Mouse (Mus musculus): ENCODE measurements around the gene Tssk4. TPM values are rescaled to one million over a fixed set of nuclear protein-coding genes. Genes with fewer than 3 reads are reported as not detected.

Gene Tssk4
- polyA plus RNA-seq, 1 experiment: 0.79 TPM

DNA sequence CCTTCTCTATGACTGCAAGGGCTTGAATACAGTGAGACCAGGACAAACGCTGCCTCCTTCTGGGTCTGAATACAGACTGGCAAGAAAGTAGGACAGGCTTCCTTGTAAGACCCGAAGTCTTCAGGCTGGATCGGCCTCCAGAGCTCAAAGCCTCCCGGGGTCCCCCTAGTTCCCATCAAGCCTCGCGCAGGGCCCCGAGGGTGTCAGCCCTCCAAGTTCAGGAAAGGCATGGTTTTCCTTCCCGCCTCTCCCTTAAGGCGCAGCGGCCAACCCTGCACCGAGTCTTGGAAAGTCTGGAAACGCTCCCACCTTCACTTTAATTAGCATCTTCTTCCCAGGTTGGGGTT, 21.5 kb downstream of the Tssk4 start:
- H3K27ac ChIP-seq (ENCODE audit: insufficient read depth, low read length): 0 out of 2 replicates have a peak overlapping the region, but pooled peaks have one; percentile 72
- 0 out of 2 replicates have a peak, but pooled peaks cover 4% of the 10 kb centered on the region for H3K4me1 ChIP-seq (ENCODE audit: control insufficient read depth, insufficient read depth, low read length)
- peak overlapping the region; percentile 69 for H3K4me3 ChIP-seq (ENCODE audit: insufficient read depth, low read length)
- no peak for TF ChIP-seq POLR2A (IDR thresholded peaks at IDR 0.05; ENCODE audit: extremely low read depth, insufficient read depth, low read length)

DNA sequence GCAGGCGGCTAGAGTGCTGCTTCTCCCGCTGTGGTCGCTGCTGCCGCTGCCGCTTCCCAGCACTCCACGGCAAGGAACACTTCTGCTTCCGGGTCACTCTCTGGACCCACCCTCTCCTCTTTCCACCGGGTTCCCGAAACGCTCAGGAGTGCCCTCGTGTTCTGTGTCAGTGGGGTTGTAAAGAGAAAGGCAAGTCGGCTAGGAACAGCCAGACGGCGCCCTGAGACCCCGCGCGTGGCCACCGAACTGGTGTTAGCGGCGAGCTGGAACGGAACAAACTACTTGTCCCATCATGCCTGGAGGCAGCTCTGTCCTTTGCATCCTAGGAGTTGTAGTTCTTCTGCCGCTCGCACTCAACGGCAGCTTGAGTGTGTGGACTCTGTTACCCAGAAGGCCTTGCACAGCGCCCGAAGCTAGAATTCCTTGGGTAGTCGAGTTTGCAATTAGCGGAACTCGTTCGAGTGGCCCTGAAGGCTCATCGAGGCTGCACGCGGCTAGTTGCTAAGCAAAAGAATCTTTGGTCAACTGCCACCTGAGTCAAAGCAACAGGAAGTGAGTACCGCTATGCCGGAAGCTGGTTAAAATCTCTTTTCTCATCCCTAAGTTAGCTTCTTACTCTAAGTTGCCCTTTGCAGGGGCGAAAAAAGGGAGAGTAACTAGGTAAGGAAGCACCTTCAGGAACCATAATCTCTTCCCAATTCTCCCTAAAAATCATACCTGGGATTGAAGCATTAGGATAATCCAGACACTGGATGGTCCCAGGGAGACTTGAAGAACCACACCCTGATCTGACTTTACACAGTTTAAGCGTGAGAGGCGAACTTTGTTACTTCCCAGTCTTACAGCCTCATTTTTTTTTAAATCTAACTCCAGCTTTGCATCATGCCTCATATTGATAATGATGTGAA, 22.1 kb downstream of the Tssk4 start, which contains the start of the genes Gmpr2 and Nedd8:
TSS of gene Gmpr2 (plus strand) at position 109 of the 908 bp plus-strand sequence.
TSS of gene Nedd8 (minus strand) at position 292 of the 908 bp plus-strand sequence.
- TF ChIP-seq POLR2A (IDR thresholded peaks at IDR 0.05; ENCODE audit: extremely low read depth, insufficient read depth, low read length) (peak; percentile 70), CTCF (IDR thresholded peaks at IDR 0.05; ENCODE audit: extremely low read depth, insufficient read depth, low read length) (no peak)
- Histone ChIP-seq H3K27ac (ENCODE audit: insufficient read depth, low read length) (peak within 1 kb of the TSS; percentile 72; the same call in 1 of the 2 replicates), H3K4me3 (ENCODE audit: insufficient read depth, low read length) (peak within 1 kb of the TSS; percentile 69), H3K4me1 (ENCODE audit: control insufficient read depth, insufficient read depth, low read length) (0 out of 2 replicates have a peak, but pooled peaks cover 4% of the 10 kb centered on the region)

DNA sequence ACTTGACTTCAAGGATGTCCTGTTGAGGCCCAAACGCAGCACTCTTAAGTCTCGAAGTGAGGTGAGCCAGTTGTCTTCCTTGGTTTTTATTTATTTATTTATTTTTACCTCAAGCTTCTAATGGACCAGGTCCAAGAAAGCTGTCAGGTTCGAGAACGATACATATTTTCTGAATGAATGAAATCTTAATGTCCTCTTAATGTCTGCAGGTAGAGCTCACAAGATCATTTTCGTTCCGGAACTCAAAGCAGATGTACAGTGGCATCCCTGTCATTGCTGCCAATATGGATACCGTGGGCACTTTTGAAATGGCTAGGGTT, 22.7 kb downstream of the Tssk4 start:
- Histone ChIP-seq H3K4me3 (ENCODE audit: insufficient read depth, low read length) (peak overlapping the region; percentile 69; the same call in 1 of the 2 replicates), H3K4me1 (ENCODE audit: control insufficient read depth, insufficient read depth, low read length) (0 out of 2 replicates have a peak, but pooled peaks cover 4% of the 10 kb centered on the region), H3K27ac (ENCODE audit: insufficient read depth, low read length) (no peak overlapping the region)
- TF ChIP-seq CTCF (IDR thresholded peaks at IDR 0.05; ENCODE audit: extremely low read depth, insufficient read depth, low read length): no peak
- TF ChIP-seq POLR2A (IDR thresholded peaks at IDR 0.05; ENCODE audit: extremely low read depth, insufficient read depth, low read length): no peak

DNA sequence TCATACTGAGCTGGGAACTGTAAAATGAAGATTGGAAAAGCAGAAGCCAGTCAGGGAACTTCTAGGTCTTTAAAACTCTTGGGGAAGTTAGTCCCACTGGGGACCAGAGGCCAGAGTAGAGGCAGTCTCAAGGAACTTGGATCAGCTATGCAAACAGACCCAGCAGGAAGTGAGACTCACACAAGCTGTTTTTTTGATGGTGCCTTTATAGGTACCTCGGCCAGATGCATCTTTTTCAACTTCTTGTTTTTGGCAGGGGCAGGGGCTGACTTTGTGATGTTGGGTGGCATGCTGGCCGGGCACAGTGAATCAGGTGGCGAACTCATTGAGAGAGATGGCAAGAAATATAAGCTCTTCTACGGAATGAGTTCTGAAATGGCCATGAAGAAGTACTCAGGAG, 27.6 kb downstream of the Tssk4 start:
- TF ChIP-seq POLR2A (IDR thresholded peaks at IDR 0.05; ENCODE audit: extremely low read depth, insufficient read depth, low read length): no peak
- no peak for TF ChIP-seq CTCF (IDR thresholded peaks at IDR 0.05; ENCODE audit: extremely low read depth, insufficient read depth, low read length)
- Histone ChIP-seq H3K27ac (ENCODE audit: insufficient read depth, low read length) (no peak overlapping the region), H3K4me1 (ENCODE audit: control insufficient read depth, insufficient read depth, low read length) (0 out of 2 replicates have a peak, but pooled peaks cover 2% of the 10 kb centered on the region), H3K4me3 (ENCODE audit: insufficient read depth, low read length) (no peak overlapping the region)

DNA sequence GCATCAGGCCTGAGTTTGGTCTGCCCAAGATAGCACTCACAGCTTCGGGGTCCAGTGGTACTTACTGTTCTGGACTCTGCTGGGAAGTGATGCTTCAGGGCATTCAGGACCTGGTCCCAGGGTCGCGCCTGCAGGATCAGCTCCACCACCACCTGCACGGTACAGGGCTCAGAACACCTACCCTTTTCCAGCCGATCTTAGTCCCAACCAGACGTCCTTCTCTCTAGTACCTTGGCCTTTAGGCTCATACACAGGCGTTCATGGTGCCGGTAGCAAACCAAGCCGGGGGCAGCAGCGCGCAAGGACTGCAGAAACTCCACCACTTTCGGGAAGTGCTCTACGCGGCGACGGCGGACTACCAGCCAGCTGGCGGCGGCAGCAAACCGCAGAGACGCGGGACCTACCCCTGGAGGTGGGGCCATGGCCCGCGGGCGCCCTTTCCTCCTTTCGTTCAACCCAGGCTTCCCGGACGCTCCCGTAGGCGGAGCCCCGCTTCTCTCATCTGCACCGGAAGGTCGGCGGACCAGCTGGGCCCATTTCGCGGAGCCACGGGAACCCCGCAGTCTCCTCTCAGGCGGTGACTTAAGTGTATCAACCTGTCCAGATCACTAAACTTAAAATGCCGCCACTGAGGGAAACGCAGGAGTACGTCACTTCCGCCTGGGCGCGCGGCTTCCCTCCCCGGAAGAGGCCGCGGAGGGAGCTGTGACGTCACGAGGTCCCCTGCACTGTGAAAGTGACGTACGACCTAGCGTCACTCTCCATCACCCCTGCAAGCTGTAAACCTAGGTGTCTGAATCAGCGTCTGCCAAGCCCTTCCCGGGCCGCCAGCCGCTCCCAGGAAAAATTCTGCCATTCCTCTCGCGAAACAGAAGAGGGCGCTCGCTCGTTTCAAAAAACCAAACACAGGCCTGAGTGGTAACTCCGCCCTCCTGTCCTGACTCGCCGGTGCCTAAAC, 31.5 kb downstream of the Tssk4 start, which contains the start of gene Tinf2:
TSS of gene Tinf2 (minus strand) at position 661 of the 958 bp plus-strand sequence.
- peak within 1 kb of the TSS; percentile 48 for H3K4me3 ChIP-seq (ENCODE audit: insufficient read depth, low read length)
- H3K4me1 ChIP-seq (ENCODE audit: control insufficient read depth, insufficient read depth, low read length): no peaks in the 10 kb centered on the region
- TF ChIP-seq CTCF (IDR thresholded peaks at IDR 0.05; ENCODE audit: extremely low read depth, insufficient read depth, low read length) (peak; percentile 74), POLR2A (IDR thresholded peaks at IDR 0.05; ENCODE audit: extremely low read depth, insufficient read depth, low read length) (no peak)
- no peak within 1 kb of the TSS for H3K27ac ChIP-seq (ENCODE audit: insufficient read depth, low read length)

DNA sequence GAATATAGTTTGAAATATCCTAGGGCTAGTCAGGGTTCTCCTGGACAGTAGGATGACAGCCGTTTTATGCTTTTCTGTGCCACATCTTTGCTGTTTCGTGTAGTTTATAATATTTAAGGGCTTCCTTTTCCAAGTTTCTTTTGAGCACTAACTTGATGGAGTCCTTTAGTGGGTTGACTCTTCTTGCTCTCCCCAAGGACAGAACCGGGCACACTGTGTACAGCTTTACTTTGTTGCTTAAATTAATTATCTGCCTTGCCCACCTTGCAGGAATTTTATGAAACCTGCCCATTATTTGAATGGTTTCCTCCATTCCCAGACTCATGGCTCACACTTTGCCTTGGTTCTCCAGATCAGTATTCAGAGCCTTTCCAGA, 32.1 kb downstream of the Tssk4 start:
- Histone ChIP-seq H3K27ac (ENCODE audit: insufficient read depth, low read length) (no peak overlapping the region), H3K4me1 (ENCODE audit: control insufficient read depth, insufficient read depth, low read length) (no peaks in the 10 kb centered on the region), H3K4me3 (ENCODE audit: insufficient read depth, low read length) (peak overlapping the region; percentile 48)
- no peak for TF ChIP-seq POLR2A (IDR thresholded peaks at IDR 0.05; ENCODE audit: extremely low read depth, insufficient read depth, low read length)
- no peak for TF ChIP-seq CTCF (IDR thresholded peaks at IDR 0.05; ENCODE audit: extremely low read depth, insufficient read depth, low read length)

DNA sequence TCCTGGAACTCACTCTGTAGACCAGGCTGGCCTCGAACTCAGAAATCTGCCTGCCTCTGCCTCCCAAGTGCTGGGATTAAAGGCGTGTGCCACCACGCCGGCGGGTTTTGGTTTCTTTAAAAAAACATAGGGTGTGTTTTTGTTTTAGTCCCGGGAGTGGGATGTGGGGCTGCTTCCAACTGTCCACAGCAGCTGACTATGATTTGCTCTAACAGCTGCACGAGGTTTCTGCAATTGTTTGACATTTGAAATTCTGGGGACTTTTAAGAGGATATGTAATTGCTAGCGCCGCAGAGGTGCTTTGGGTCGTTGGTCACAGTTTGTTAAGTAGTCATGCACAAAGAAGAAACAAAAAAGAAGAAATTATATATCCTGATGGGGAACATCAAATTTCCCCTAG, 39.4 kb downstream of the Tssk4 start:
- Histone ChIP-seq H3K27ac (ENCODE audit: insufficient read depth, low read length) (no peak overlapping the region), H3K4me1 (ENCODE audit: control insufficient read depth, insufficient read depth, low read length) (no peaks in the 10 kb centered on the region; the same call in 1 of the 2 replicates), H3K4me3 (ENCODE audit: insufficient read depth, low read length) (no peak overlapping the region)
- TF ChIP-seq POLR2A (IDR thresholded peaks at IDR 0.05; ENCODE audit: extremely low read depth, insufficient read depth, low read length): no peak
- no peak for TF ChIP-seq CTCF (IDR thresholded peaks at IDR 0.05; ENCODE audit: extremely low read depth, insufficient read depth, low read length)

DNA sequence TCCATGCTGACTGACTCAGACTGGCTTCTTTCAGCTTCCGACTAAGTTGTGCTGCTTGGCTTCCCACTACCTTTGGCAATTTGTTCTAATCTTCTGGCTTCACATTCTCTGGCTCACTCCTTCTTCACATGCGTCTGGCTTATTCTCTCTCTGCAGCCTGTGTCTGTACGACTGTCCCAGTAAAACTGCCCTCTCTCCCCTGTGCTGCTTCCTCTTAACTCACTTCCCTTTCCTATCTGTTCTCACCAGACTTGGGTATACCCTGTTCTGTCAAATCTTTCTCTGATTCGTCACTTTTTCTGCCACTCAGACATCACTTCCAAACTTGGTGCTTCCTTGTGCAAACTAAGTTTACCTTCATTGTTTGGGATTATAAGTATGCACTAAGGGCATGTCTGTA, 47.2 kb downstream of the Tssk4 start:
- no peak for TF ChIP-seq POLR2A (IDR thresholded peaks at IDR 0.05; ENCODE audit: extremely low read depth, insufficient read depth, low read length)
- no peak for TF ChIP-seq CTCF (IDR thresholded peaks at IDR 0.05; ENCODE audit: extremely low read depth, insufficient read depth, low read length)
- no peaks in the 10 kb centered on the region; the same call in 1 of the 2 replicates for H3K4me1 ChIP-seq (ENCODE audit: control insufficient read depth, insufficient read depth, low read length)
- H3K27ac ChIP-seq (ENCODE audit: insufficient read depth, low read length): no peak overlapping the region
- H3K4me3 ChIP-seq (ENCODE audit: insufficient read depth, low read length): no peak overlapping the region

DNA sequence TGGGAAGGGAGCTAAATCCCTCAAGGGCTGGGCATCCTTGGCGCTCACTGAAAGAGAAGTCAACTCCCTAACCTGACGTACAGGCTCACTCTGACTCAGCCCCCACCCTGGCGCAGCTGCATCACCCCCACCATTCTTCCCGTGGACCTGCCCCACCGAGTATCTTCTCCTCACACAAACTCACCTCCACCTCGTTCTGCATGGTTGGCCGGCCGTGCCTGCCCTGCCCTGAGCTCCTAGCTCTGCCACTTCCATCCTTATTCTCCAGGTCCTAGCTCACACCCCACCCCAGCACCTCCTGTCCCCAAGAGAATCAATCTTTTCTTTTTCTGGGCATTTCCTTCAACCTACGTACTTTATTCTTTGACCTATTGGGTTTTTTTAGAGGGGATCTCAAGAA, 51.1 kb downstream of the Tssk4 start:
- H3K4me1 ChIP-seq (ENCODE audit: control insufficient read depth, insufficient read depth, low read length): no peaks in the 10 kb centered on the region
- TF ChIP-seq POLR2A (IDR thresholded peaks at IDR 0.05; ENCODE audit: extremely low read depth, insufficient read depth, low read length) (no peak), CTCF (IDR thresholded peaks at IDR 0.05; ENCODE audit: extremely low read depth, insufficient read depth, low read length) (no peak)
- no peak overlapping the region for H3K4me3 ChIP-seq (ENCODE audit: insufficient read depth, low read length)
- H3K27ac ChIP-seq (ENCODE audit: insufficient read depth, low read length): no peak overlapping the region

Other genes with a start within 250 kb of the Tssk4 start
- gene Dhrs4, start 171.4 kb upstream of the Tssk4 start, polyA plus RNA-seq (2012; rRNA removed): 14.3 and 16.0 TPM in 2 replicates
- gene Carmil3, start 159.5 kb upstream of the Tssk4 start, polyA plus RNA-seq (2012; rRNA removed): 56.0 and 63.7 TPM in 2 replicates
- 195 and 268 TPM in 2 replicates for gene Cpne6, start 139.7 kb upstream of the Tssk4 start, polyA plus RNA-seq (2012; rRNA removed)
- 0.21 and 0.66 TPM in 2 replicates for gene Nrl, start 125.2 kb upstream of the Tssk4 start, polyA plus RNA-seq (2012; rRNA removed)
- gene Pck2, start 109.9 kb upstream of the Tssk4 start, polyA plus RNA-seq (2012; rRNA removed): 27.2 and 35.7 TPM in 2 replicates
- gene Dcaf11, start 90.2 kb upstream of the Tssk4 start, polyA plus RNA-seq (2012; rRNA removed): 94.6 and 110 TPM in 2 replicates
- 0.86 and 1.7 TPM in 2 replicates for gene A730061H03Rik, start 89.8 kb upstream of the Tssk4 start, polyA plus RNA-seq (2012; rRNA removed)
- not detected in 2 replicates for gene Fitm1, start 74.6 kb upstream of the Tssk4 start, polyA plus RNA-seq (2012; rRNA removed)
- gene Psme1, start 72.1 kb upstream of the Tssk4 start, polyA plus RNA-seq (2012; rRNA removed): 50.2 and 61.4 TPM in 2 replicates
- 51.9 and 55.3 TPM in 2 replicates for gene Emc9, start 64.9 kb upstream of the Tssk4 start, polyA plus RNA-seq (2012; rRNA removed)
- 37.3 and 44.5 TPM in 2 replicates for gene Psme2, start 59.1 kb upstream of the Tssk4 start, polyA plus RNA-seq (2012; rRNA removed)
- gene Rnf31, start 58.5 kb upstream of the Tssk4 start, polyA plus RNA-seq (2012; rRNA removed): 22.5 and 24.7 TPM in 2 replicates
- 18.2 and 21.2 TPM in 2 replicates for gene Irf9, start 46.6 kb upstream of the Tssk4 start, polyA plus RNA-seq (2012; rRNA removed)
- 5.0 and 5.8 TPM in 2 replicates for gene Rec8, start 32.1 kb upstream of the Tssk4 start, polyA plus RNA-seq (2012; rRNA removed)
- 152 and 165 TPM in 2 replicates for gene Ipo4, start 14.2 kb upstream of the Tssk4 start, polyA plus RNA-seq (2012; rRNA removed)
- 6.5 and 6.6 TPM in 2 replicates for gene Gm49378, start 12.3 kb upstream of the Tssk4 start, polyA plus RNA-seq (2012; rRNA removed)
- gene Tm9sf1, start 6.4 kb upstream of the Tssk4 start, polyA plus RNA-seq (2012; rRNA removed): 30.8 and 33.7 TPM in 2 replicates
- 46.8 and 47.9 TPM in 2 replicates for gene Mdp1, start 10.3 kb downstream of the Tssk4 start, polyA plus RNA-seq (2012; rRNA removed)
- gene Gmpr2, start 21.8 kb downstream of the Tssk4 start, polyA plus RNA-seq (2012; rRNA removed): 31.4 and 35.1 TPM in 2 replicates
- gene Nedd8, start 21.9 kb downstream of the Tssk4 start, polyA plus RNA-seq (2012; rRNA removed): 346 and 353 TPM in 2 replicates
- gene Tinf2, start 31.6 kb downstream of the Tssk4 start, polyA plus RNA-seq (2012; rRNA removed): 16.1 and 18.7 TPM in 2 replicates
- gene Tgm1, start 63.7 kb downstream of the Tssk4 start, polyA plus RNA-seq (2012; rRNA removed): 0.04 and 0.08 TPM in 2 replicates
- 64.7 and 67.9 TPM in 2 replicates for gene Rabggta, start 72.1 kb downstream of the Tssk4 start, polyA plus RNA-seq (2012; rRNA removed)
- 117 TPM in 2 replicates for gene Dhrs1, start 95.5 kb downstream of the Tssk4 start, polyA plus RNA-seq (2012; rRNA removed)
- 9.1 and 9.2 TPM in 2 replicates for gene Nop9, start 95.5 kb downstream of the Tssk4 start, polyA plus RNA-seq (2012; rRNA removed)
- 16.9 and 18.2 TPM in 2 replicates for gene Cideb, start 108.3 kb downstream of the Tssk4 start, polyA plus RNA-seq (2012; rRNA removed)
- 0.15 and 0.17 TPM in 2 replicates for gene Ltb4r2, start 111.2 kb downstream of the Tssk4 start, polyA plus RNA-seq (2012; rRNA removed)
- gene Ltb4r1, start 115.8 kb downstream of the Tssk4 start, polyA plus RNA-seq (2012; rRNA removed): 0.25 and 0.45 TPM in 2 replicates
- 3.4 and 4.4 TPM in 2 replicates for gene Adcy4, start 133.9 kb downstream of the Tssk4 start, polyA plus RNA-seq (2012; rRNA removed)
- 0.66 and 1.0 TPM in 2 replicates for gene Ripk3, start 138.7 kb downstream of the Tssk4 start, polyA plus RNA-seq (2012; rRNA removed)
- gene Nfatc4, start 173.0 kb downstream of the Tssk4 start, polyA plus RNA-seq (2012; rRNA removed): 1.8 and 2.0 TPM in 2 replicates
- 2.6 and 2.8 TPM in 2 replicates for gene Nynrin, start 203.8 kb downstream of the Tssk4 start, polyA plus RNA-seq (2012; rRNA removed)
- 0.42 and 0.68 TPM in 2 replicates for gene Cbln3, start 234.2 kb downstream of the Tssk4 start, polyA plus RNA-seq (2012; rRNA removed)
- 11.4 TPM in 2 replicates for gene Khnyn, start 234.8 kb downstream of the Tssk4 start, polyA plus RNA-seq (2012; rRNA removed)

All from cortical plate, adult 2 months (tissue).